ENCODE assay signal across 14 mouse cellular contexts in genomic region chr17:13129324-13129723, GRCm38 (mm10). TPM values are rescaled to one million over a fixed set of nuclear protein-coding genes. Genes with fewer than 3 reads are reported as not detected.
"Had no signal": no experiment of that assay in that cellular context is flagged by ENCODE, and none has a peak within 500 bp of the region (broad histone marks: within the 10 kb centered on the region; RNA-seq: fewer than 3 reads in every experiment).

No protein-coding gene starts in this region.

RNA-seq across cellular contexts. Expression of gene Unc93a, which starts 2.3 kb away (rescaled TPM):
- polyA plus RNA-seq: liver, embryonic 12.5 days; lung, embryonic 14.5 days; lung, embryonic 16.5 days; midbrain, embryonic 10.5 days; midbrain, embryonic 12.5 days; midbrain, embryonic 14.5 days; midbrain, embryonic 16.5 days; myocyte; neural tube, embryonic 11.5 days; neural tube, embryonic 13.5 days; neural tube, embryonic 15.5 days; spleen, adult 2 months; stomach, embryonic 15.5 days; urinary bladder, adult 2 months had no signal
